Mouse (Mus musculus) induced T-regulatory cell, adult 2 months (primary cell): ENCODE results near the gene Ndufa3.

Source experiments
- DNase-seq: peaks from one replicate; pipeline ENCODE4 v3.0.0-alpha.2; 2012; ENCODE audit warnings: low read depth

Gene Ndufa3

DNA sequence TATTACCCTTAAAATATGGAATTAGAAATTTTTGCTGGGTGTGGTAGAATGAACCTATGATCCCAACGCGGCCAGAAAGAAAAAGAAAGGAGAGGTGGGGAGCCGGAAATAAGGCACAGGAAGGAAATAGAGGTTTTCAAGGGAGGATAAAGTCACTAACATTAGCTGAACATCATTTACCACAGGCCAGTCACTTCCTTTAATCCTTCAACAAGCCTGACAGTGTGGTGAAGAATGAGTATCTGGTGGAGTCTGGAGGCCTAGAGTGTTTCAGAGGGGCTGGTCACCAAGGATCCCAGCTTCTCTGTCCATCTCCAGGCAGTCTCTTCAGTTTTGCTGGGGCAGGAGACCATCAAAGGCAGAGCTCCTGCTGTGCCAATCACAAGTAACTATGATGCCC is 6.7 kb upstream of the Ndufa3 start:
- DNase-seq: no peak

DNA sequence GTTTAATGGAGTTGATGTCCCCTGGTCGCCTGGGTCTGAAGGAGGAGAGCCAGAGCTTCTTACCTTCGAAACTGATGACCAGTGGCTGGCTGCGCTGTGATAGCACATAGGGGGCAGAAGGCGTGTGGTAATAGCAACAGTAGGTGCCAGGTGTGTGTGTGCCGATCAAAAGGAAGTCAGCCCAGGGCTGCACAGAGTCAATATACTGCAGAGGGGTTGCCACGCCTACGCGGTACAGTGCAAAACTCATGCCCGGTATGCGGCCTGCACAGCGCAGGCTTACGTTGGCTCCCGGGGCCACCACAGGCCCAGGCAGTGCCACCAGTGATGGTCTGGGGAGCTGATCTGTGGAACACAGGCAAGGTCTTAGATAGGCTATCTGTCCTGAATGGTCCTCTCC is 6.2 kb upstream of the Ndufa3 start:
- no peak for DNase-seq

DNA sequence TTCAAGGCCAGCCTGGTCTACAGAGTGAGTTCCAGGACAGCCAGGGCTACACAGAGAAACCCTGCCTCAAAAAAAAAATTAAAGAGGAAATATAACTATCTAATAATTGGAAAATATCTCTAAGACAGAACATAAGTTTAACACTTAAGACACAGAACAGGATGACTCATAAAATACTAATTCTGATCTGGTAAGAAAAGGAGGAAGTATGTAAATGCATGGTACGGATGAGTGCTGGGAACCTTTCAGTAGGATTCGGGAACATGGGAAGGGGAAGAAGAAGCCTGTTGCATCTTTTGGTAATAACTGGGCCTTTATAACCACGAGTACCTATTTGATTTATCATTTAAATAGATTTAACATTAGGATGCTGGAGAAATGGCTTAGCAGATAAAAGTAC is 3.2 kb upstream of the Ndufa3 start:
- DNase-seq: no peak

DNA sequence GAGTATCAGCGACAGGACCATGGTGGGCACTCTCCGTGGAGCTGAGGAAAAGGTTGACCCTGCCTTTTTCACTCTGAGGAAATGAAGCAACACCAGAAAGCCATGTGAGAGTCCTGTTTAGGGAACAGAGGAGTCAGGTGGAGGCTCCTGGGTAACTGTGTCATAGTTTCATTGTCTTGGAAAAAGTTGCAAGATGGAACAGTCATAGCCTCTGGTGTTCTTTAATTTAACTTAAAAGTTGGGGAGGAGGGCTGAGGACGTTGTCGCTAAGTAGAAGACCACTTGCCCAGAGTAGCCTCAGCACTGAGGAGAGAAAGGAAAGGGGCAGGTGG is 1.1 kb upstream of the Ndufa3 start, which contains the start of gene Oscar:
Oscar (minus strand) TSS at position 101 of the 332 bp plus-strand sequence.
- no peak for DNase-seq

DNA sequence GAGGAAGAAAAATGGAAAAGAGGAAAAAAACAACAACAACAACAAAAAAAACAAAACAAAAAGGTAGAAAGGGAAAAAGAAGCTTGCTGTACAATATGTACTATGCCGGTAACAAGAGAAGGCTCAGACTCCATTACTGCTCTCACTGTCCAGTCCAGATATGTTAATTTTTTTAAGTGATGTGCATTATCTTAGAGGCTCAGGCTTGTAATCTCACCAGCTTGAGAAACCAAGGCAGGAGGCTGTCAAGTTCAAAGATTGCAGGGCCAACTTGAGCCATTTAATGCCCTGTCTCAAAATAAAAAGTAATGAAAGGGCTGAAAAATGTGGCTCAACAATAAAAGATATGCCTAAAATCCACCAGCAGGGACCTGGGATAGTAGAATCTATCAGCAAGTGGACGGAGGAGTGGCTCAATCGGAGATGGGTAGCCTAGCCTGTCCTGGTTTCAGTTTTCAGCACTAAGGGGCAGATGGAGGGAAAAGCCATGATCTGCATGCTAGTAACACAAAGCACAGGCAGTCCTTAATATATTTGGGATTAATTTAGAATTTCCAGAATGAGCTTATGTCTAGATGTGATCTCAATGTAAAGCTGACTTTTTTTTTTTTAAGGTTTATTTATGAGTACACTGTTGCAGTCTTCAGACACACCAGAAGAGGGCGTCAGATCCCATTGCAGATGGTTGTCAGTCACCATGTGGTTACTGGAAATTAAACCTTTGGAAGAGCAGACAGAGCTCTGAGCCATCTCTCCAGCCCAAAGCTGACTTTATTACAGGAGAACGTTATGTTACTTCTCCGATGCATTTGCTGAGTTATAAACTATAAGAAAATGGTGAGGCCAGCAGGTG is 558 bp upstream of the Ndufa3 start:
- DNase-seq: no peak

DNA sequence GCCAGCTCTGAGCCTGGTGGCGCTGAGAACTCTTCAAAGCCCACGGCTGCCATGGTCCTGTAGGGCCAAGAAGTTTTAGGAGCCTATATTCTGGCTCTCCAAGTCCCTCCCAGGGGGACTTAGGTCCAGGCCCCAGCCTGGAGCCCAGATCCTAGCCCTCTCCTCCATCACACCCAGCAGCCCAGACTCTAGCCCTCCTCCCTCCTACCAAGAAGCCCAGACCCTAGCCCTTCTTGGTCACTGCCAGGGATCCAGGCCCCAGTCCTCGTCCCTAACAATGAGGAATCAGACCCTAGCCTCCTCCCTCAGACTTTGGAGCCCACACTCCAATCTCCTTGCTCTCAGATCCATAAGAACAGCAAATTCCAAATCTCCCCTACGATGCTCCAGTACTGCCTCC is 11.9 kb downstream of the Ndufa3 start:
- DNase-seq: no peak

DNA sequence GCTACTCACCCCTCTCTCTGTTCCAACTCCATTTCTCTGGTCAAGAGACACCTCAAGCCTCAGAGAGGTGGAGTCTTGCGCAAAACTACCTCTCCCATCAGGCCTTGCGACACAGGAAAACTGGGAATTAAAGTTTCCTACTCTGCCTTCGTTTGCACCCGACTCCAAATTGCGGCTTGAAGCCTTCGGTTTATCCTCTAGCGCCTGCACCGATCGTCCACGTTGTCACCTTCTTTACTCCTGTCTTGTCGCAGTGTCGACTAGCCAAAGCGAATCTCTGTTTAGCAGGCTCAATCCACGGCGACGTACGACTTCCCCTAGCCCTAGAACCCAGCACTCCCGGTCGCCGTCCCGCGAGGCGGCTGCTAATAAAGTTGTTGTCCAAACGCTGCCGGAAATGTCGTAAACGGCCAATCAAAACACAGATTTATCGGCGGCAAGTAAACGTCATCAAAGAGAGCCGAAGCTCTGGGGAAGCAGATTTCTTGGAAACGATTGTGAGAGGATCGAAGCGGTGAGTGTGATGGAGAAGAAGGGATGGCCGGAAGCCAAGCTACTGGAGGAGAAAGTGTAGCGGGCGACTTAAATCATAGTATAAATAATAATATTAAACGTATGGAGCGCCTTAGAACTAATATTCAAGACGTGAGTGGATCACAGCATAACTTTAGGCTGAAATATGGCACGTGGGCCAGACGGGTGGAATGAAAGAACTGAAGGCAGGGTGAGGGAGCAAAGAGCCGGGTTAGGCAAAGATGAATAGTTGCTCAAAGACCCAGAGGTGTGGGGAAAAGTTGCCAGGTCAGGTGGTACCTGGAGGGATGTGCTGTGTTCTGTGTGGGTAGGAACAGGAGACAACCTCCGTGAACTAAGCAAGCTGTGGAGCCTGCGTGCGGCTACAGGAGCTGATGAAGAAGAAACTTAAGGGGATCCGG is 12.6 kb downstream of the Ndufa3 start, which contains the start of the genes Tfpt and Prpf31:
Tfpt (minus strand) TSS at position 387 of the 935 bp plus-strand sequence.
Prpf31 (plus strand) TSS at position 443 of the 935 bp plus-strand sequence.
- peak; percentile 96 for DNase-seq

DNA sequence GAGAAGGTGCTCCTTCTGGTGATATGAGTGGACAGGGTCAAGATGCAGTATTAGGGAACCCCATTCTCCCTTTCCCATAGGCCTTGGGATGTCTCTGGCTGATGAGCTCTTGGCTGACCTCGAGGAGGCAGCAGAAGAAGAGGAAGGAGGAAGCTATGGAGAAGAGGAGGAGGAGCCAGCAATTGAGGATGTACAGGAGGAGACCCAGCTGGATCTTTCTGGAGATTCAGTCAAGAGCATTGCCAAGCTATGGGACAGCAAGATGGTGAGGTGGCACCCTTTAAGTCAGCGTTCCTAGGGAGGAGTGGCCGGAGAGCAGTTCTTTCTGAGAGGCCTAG is 13.3 kb downstream of the Ndufa3 start:
- no peak for DNase-seq

DNA sequence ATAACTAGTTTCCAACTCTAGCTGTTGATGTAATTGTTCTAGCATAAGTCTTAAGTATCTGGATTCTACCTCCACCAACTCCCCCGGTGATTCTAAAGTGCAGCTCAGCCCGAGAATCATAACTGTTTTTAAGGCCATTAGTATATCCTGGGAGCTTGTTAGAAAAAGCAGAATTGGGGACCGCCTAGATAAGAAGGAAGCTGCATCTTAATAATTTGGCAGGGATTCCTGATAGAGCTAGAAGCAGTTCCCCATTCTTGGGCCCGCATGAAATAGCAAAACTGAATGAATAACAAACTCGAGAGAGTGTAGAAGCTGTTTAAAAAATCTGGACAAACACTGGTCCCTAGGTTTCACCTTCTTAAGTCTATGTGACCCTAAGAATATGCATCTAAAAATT is 26.2 kb downstream of the Ndufa3 start:
- no peak for DNase-seq

DNA sequence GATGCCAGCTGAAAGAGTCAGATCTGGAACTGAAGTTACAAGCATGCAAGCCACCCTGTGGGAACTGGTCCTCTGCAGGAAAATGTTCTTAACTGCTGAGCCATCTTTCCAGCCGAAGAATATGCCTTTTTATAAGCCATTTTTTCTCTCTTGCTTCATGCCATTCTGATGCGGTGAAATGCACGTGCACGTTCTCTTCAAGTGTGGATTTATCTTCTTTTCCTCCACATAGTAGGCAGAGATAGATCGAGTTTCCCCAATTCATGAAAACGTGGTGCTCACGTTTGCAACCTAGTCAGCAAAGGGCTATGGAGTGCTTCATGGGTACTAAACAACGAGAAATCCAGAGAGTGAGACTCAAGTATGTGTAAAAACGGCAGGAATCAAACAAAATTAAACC is 26.7 kb downstream of the Ndufa3 start:
- no peak for DNase-seq

DNA sequence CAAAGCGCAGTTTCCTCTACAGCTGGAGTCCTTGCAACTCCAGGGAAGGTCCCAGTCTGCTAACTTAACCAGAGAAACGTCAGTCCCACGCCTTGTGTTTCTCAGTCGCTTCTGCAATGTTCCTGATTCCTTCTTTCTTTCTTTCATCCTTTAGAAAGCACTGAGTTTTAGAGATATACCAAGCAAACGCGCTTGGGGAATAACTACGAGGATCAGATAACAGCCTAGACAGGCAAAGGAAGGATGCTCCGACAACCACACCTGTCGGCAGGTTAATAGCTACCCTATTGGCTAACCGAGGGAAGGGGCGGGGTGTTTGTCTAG is 27.1 kb downstream of the Ndufa3 start:
- no peak for DNase-seq

DNA sequence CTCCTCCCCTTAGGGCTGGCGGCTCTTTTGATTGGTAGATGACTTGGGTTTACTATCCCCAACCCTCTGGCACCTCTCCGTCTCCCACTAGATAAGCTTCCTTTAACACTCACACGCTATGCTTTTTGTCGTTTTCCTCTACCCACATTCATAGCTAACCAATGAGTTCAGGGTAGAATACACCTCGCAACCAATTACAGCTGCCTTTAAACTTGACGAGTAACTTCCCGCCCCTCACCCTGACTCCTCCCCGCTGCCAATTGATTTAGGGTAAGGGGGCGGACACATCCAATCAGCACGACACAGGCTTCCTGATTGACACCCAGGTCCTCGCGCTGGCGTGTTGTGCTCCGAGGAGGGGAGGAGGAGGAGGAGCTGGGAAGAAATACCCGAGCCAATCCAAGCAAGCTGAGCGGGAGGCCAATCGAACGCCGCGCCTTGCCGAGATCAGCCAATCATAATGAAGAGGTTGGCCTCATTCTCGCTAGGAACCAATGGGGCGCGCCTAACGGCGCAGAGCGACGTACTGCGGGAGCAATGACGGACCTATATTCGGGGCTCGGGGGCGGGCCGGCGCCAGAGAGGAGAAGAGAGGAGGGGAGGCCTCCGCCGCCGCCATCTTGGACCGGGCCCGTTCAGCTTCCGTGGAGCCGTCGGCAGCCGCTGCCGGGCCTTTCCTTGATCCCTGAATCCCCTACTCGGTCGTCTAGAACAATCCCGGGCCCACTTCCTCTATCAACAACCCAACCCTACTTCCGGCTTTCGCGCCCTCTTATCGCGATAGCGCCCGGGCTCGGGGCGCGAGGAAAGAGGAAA is 27.7 kb downstream of the Ndufa3 start, which contains the start of gene Cnot3:
Cnot3 (plus strand) TSS at position 597 of the 816 bp plus-strand sequence.
- DNase-seq: peak; percentile 99

DNA sequence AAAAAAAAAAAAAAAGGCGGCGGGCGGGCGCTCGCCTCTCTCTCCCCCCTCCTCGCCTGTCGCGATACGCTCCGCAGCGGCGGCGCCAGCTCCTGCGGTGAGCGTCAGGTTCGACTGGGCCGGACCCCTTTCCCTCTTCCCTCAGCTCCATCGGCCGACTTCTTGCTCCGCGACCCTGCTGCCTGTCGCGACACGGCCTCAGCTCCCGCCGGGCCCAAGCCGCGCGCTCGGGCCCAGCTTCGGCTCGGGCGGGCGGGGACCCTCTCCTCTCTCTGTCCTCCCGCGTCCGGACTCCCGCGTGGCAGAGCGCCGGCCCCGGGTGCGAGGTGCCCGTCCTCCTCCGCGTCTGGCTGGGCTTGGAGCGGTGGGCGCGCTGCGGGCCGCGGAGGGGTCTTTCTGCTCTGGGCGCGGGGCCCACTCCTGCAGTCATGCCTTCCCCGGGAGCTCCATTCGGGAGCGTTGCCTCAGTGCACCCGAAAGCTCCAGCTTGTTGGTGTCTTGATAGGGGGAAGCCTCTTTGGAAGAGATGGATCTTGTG is 28.4 kb downstream of the Ndufa3 start:
- DNase-seq: no peak

DNA sequence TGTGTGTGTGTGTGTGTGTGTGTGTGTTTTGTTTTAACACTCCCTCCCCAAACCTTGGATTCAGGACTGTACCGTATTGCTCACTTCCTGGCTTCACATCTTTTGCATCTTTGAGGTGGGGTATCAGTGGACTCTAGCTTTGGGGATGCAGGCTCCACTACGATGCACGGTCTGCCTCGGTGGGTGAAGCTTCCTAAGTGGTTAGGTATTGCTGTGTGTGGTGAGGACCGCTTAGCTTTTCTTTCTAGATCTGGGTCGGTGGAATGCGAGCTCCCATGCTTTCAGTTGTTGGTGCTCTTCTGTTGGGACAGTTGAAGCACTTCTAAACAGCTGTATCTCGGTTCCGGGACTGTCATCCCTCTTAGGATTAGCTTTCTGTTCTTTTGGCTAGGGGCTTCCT is 29.0 kb downstream of the Ndufa3 start:
- peak; percentile 48 for DNase-seq

DNA sequence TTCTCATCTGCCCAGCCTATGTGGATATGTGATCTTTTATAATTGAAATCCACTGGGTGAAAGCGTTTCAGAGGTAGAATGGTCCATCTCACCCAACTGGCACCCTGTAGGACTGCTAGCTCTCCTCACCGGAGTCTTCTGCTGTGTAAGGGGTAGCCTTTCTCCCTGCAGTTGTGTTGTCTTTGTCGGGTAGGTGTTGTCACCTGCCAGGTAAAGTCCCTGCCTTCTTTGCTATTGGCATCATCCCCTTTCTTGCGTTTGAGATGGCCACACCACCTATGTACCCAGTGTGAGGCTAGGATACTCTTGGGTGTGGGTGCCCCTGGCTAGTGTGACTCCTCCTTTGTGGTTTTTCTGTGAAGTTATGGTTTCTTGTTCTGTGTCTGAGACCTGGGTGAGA is 29.5 kb downstream of the Ndufa3 start:
- DNase-seq: no peak

DNA sequence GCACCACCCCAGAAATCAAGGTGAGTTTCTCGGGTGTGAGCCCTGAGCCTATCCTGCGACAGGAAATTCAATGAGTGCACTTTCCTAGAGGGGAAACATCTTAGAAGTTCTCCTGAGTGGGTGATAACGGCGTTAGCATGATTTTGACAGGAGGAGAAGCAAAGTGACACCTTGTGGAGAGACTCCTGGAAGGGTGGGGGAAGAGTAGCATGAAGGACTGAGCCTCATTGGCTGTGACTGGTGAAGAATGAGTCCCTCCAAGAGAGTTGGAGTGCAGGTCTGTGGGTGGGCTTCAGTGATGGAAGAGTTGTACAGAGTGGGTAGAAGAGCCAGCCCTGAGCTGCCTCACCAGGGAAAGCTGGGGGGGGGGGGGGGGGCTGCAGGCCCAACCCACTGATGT is 39.8 kb downstream of the Ndufa3 start:
- DNase-seq: no peak

DNA sequence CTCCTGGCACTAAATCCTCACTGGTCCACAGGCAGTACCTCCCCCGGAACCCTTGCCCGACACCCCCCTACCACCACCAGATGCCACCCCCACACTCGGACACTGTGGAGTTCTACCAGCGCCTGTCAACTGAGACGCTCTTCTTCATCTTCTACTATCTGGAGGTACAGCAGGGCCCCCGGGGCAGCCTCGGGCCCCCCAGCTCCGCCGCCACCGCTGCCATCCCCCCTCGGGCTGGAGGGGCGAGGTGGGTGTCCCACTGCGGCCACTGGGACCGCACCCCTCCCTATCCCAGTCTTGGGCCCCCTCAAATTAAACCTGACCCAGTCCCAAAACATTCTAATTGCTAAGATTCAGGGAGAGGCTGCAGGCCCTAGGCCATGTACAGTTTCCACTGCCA is 41.4 kb downstream of the Ndufa3 start:
- no peak for DNase-seq

DNA sequence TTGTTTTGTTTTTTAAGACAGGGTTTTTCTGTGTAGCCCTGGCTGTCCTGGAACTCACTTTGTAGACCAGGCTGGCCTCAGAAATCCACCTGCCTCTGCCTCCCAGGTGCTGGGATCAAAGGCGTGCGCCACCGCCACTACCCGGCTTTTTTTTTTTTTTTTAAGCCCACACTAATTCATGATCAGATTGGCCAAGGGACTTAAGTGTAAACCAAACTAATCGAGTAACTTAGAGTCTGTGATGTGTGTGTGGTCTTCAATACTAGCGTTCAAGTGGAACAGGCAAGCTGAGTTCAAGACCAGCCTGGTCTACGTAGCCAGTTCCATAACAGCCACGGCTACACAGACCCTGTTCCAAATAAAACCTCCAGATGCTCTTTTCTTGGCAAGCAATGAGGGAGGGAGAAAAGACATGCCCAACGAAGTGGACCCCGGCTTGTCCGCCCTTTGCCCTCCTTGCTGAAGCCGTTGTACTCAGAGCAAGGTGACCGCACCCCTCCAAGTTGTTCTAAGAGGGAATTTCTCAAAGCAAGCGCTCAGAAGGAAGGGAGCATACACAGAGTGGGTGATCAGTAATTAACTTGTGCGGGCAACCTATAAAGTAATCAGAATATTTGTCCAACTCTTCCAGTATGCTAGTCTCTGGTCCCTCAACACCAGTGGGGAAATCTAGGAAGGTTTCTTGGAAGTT is 47.5 kb downstream of the Ndufa3 start:
- DNase-seq: no peak

DNA sequence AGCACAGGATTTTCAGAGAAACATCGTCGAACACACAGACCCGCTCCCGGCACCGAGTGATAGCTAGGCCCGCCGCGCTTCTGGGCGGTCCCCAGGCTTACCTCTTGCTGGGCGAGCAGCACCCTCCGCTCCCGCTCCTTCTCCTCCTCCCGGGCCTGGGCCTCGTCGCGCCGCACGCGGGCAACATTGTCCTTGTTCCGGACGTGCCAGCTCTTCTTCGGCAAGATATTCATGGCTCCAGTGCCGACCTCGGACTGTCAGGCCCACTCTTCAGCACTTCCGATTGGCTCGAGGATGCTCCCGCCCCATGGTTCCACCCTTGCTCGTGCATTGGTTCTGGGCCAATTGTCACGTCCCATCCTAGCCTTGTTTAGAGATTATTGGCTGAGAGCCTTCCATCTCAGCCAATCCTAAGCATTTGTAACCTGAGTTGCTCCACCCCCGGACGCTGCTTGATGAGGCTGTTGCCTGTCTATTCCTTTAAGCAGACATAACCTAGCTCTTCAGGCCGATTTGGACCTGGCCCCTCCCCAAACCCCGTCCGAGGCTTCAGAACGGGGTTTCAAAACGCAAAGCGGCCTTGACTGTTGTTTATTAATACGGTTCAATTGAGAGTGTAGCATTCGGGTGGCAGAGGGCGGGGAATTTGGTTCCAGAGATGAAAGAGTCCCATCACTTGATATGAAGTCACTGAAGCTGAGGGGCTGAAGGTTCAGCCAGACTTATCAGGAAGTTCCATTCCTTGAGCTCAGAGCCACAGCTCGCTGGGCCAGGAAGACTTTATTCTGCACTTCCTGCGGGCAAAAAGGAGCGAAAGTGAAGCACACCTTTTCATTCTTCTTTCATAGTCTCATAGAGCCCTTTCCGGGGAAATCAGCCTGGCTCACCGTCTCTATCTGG is 48.3 kb downstream of the Ndufa3 start, which contains the start of gene Leng1:
Leng1 (minus strand) TSS at position 626 of the 900 bp plus-strand sequence.
- peak; percentile 98 for DNase-seq

DNA sequence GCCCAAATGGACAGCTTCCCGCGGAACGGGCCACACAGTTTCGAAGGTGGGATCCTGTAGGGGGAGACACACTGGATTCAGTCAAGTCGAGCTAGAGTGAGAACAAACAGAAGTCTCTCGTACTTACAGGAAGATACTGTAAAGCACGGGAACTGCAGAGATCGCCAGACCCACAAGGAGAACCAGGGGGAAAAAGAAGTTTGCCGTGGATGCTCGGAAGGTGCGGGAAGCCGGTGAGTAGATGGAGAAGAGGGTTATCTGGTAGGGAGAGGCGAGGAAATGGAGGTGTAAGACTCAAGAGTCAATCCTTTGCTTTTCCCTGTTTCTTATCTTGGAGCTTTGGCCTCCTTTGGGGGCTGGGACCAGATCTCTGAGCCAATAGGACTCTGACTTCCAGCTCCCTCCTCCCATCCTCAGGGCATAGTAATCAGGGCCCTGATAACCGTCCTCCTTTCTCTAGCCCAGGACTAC is 49.8 kb downstream of the Ndufa3 start:
- DNase-seq: peak; percentile 25
